Mouse (Mus musculus) right cerebral cortex, postnatal 36 days (tissue): ENCODE measurements around the gene Gm37240.

Experiments
- DNase-seq, 2 experiments: peaks; one replicate each; pipeline ENCODE4 v3.0.0; 2022; ENCODE audit warnings: low spot score in 2 of 2, mixed read lengths in 1 of 2

The Gm37240 gene

GRCm38 (mm10) chr3:84770518-84770917, 1116.8 kb downstream of the Gm37240 start:
- no peak for DNase-seq

- DNase-seq, result no peak
Observed at GRCm38 (mm10) chr3:84769411-84769810, 1117.9 kb downstream of the Gm37240 start.

DNA sequence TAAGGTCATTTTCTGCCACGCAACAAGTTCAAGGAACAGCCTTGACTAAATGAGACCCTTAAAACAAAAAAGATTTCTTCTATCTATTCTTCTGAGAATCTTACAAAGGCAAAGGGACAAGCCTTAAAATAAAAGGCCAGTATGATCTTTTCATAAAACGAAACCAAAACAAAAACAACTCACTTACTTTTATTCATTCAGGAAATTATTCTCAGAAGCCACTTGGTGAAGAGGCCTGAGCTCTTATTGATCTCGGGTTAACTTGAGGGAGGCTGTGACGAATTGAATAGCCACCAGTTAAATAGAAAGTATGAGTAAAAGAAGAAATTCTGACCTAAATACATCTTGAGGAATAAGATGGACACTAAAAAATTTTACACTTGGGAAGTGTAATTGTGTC, 1118.4 kb downstream of the Gm37240 start:
- no peak for DNase-seq

- no peak for DNase-seq
Observed at GRCm38 (mm10) chr3:84753816-84754215, 1133.5 kb downstream of the Gm37240 start.

DNA sequence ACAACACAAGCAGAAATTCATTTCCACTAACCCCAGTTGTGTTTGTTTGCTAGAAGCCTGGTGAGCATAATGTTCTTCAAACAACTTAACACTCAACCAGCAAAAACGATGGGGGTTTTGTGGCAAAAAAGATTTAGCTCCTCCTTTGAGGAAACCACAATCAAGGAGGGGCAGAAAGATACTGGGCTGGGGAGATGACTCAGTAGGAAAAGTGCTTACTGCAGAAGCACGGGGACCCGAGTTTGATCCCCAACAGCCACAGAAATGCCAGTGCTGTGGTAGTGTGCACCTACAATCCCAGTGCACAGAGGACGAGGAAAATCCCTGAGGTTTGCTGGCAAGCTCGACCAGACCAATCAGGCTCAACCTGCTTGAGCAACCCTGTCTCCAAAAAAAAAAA, 1138.1 kb downstream of the Gm37240 start:
- no peak for DNase-seq

GRCm38 (mm10) chr3:84748139-84748538, 1139.2 kb downstream of the Gm37240 start:
- DNase-seq, result no peak

DNA sequence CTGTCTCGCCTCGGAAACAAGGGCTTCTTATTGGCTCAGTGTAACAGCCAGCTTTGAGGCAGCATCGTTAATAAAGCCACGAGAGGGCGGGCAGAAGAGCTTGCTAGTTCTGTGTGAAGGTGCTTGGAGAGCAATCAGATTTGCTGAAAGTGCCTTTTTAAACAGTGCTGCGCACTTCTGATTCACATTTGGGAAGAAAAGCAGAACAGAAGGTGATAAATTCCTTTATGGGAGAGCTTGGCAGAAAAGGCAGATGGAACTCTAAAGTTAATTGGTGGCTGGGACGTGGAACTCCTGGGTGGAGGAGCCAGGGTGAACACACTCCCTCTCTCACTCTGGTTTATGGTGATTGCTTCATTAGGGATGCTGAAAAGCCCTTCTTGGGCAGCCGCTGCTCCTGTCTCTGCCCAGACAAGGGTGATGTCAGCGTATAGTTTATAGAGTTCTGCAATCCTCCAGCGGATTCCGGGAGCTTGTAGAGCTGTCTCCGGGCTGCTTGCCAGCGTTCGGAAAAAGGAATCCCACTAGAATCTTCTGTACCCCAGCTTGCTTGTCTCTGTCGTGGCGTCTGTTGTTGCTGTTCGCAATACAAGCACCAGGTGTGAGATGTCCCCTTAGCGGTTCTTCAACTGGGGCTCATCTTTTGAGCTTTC, 1141.7 kb downstream of the Gm37240 start:
- DNase-seq, result peak; percentile 22 to 40

- DNase-seq, result no peak
Observed at GRCm38 (mm10) chr3:84744707-84745106, 1142.6 kb downstream of the Gm37240 start.

- DNase-seq, result no peak
Observed at GRCm38 (mm10) chr3:84740050-84740596, 1147.2 kb downstream of the Gm37240 start.

DNA sequence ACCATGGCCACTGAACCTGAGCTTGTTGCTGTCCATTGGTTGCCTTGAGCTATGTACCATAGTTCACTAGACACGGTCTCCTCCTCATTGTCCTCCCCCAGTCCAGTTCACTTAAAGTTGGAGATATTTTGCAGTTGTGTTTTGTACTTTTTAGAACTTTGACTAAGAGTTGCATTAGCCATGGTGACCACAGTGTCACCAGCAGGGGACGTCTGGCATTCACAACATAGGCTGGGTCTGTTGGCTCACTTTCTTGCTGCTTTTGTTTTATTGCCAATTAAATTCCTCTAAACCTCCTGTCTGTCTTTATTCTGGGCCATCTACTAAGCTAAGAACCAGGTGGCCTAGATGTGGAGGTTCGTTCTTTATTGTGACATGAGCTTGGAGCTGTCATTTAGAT, 1150.2 kb downstream of the Gm37240 start:
- DNase-seq, result no peak

DNA sequence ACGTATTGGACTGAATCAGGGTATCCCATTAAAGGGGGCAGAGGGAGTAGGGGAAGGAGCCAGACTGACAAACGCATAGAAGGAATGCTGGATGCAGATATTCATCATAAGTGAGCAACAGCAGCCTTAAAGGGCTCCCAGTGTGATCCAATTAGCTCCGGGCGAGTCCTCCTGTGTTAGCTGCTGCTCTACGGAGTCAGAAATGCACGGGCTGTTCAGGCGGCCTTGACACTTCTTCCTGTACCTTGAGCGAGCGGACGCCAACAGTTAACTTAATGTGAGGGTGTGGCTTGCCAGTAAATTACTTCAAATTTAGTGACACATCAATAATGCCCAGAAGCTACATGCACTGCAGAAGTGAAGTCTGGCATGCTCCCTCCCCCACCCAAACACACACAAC, 1151.6 kb downstream of the Gm37240 start:
- DNase-seq, result no peak

- no peak for DNase-seq
Observed at GRCm38 (mm10) chr3:84732516-84732915, 1154.8 kb downstream of the Gm37240 start.

DNA sequence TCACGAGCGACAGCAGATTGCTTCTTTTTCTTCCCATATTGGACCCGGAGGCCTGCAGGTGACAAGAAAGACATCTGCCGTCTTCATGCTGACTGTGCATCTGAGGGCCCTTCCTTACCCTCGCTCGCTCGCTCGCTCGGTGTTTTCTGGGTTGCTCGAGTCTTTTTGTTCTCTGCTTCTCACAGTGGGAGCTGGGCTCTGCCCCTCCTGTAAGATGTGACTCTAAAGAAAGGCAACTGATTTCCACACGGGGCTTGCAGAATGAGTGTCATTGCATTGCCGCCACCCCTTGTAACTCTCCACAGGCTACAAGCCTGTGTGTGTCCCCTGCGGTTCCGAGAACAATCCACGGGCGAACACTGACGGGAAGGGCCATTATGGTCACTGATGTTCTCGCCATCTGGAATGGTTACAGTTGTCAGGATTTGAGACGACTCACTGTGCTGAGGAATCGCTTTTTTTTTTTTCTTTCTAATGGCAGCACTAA, 1155.3 kb downstream of the Gm37240 start:
- no peak for DNase-seq

GRCm38 (mm10) chr3:84731403-84732015, 1155.8 kb downstream of the Gm37240 start:
- no peak for DNase-seq

DNA sequence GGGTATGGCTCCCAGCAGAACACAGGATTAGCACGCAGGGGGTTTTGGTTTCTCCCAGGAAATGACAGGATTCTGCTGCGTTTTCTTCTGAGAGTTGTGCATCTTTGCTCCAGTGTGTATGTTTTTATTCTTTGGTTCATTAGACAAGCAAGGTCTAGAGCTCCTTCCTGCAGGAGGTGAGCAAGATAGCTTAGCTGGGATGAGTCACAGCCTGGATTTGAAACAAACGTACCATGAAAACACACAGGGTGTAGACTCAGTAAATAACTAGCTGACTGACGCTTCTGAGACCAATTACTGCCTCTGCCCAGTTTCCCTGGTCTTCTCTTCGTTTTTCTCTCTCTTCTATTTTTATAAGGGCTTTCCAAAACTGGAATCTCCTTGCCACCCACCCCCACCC, 1156.3 kb downstream of the Gm37240 start:
- DNase-seq, result no peak

DNA sequence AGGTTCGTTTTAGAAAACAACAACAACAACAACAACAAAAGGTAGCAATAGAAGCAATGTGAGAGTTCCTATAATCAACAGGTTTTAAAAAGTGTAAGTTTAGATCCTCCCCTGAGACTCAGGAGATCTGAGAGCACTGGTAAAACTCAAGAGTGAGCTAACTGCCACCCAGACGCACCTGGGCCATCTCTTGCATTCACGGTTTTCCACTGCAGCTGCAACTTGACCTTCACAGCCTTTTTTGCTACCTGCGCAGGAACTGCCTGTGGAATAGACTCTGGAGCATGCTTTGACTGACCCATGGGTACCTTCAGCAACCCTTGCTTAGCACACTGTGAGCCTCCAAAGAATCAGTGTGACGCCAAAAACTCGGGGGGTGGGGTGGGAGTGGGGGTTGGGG, 1157.5 kb downstream of the Gm37240 start:
- DNase-seq, result no peak

- no peak for DNase-seq
Observed at GRCm38 (mm10) chr3:84723996-84724395, 1163.3 kb downstream of the Gm37240 start.

DNA sequence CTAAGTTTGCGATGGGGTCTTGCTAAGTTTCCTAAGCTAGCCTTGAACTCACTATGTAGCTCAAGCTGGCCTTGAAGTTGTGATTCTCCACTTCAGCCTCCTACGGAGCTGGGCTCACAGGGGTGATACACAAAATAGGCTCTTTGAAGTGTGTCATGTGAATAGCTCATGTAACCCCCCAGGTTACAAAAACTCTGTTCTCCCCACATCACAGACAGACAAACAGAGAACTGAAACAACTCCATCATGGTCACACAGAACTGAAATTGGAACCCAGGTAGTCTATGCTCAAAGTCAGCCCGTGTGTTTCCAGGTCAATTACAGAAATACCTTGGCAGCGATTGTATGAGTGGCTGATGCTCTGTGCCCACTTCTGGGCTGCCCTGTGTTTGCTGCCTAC, 1164.6 kb downstream of the Gm37240 start:
- DNase-seq, result no peak

DNA sequence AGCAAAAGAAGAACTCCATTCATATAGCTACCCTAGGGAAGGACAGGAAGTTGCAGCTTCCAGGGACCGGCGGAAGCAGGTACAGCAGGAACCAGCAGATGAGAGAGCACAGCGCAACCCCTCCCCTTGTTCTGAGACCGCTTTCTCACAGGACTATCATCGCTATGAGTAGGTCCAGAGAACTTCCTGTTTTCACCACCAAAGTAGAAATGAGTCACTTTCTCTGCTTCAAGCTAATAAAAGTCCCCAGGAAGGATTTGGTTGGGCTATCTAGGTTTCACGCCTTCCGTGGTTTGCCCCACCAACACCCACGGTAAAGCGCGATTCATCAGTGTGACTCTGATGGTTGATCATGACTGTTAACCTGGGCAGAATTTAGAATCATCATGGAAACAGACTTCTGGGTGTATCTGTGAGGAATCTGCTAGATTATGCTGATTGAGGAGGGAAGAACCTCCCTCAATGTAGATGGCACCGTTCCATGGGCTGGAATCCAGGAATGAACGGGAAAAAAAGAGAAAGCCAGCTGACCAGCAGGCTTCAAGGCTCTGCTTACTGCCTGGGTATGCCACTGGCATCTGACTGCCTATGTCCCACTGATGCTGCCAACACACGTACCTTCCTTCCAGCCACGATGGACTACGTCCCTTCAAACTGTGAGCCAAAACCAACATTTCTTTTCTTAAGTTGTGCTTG, 1172.1 kb downstream of the Gm37240 start:
- no peak for DNase-seq

- no peak for DNase-seq
Observed at GRCm38 (mm10) chr3:84712941-84713340, 1174.4 kb downstream of the Gm37240 start.

- no peak for DNase-seq
Observed at GRCm38 (mm10) chr3:84710723-84711122, 1176.6 kb downstream of the Gm37240 start.

DNA sequence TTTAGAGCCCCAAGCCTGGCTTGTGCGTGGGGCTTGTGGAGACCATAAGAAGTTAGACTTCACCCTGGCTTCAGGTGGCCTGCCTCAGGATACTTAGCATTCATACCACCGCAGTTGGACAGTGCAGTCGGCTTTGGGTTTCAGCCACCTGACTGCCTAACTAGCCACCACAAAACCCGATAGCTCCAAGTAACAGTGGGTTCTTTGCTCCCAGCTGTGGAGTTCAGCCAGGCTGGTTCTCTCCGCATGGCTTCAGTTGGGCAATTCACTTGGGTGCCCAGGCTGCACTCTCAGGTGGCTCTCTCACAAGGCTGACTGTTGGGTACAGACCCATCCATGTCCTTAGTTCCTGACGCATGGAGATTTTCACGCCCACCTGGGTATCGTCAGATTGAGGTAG, 1177.4 kb downstream of the Gm37240 start:
- DNase-seq, result no peak

DNA sequence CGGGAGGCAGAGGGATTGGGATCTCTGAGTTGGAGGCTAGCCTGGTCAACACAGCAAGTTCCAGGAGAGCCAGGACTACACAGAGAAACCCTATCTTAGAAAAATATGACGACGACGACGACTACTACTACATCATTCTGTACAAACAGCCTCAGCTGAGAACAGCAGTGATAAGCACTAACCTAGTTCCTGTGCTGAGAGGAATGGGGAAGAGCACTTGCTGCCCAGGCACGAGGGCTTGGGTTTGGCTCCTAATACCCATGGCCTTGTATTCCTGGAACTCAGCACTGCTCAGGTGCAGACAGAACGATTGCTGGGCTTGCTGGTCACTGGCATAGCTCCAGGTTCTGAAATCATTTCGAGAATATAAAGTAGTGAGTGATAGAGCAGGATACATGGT, 1178.2 kb downstream of the Gm37240 start:
- no peak for DNase-seq
